Mouse (Mus musculus) stomach, postnatal 0 days (tissue): ENCODE data around the gene Ndnf. TPM values are rescaled to one million over a fixed set of nuclear protein-coding genes. Genes with fewer than 3 reads are reported as not detected.

Source experiments
- ATAC-seq: fragments of 200-750 bp; cut with Nextera tagmentation; 2 replicates; pipeline ENCODE4 v1.8.0; 2017; ENCODE audit not compliant: low FRiP score, low TSS enrichment
- DNase-seq: peaks from one replicate; pipeline ENCODE4 v3.0.0-alpha.2; 2016; ENCODE audit warnings: low spot score
- H3K27ac ChIP-seq: fragments of 300-500 bp; sonication (generic); replicated peaks from 2 replicates; pipeline ENCODE4 v1.5.1; 2014; ENCODE audit warnings: mild to moderate bottlenecking, control low read depth
- H3K27me3 ChIP-seq: fragments of 300-500 bp; sonication (generic); 2 replicates; pipeline ENCODE4 v1.6.1; 2014; ENCODE audit warnings: low read length; ENCODE audit not compliant: control insufficient read depth, insufficient read depth
- H3K36me3 ChIP-seq: fragments of 300-500 bp; sonication (generic); 2 replicates; pipeline ENCODE4 v1.6.1; 2014; ENCODE audit warnings: low read length, mixed read lengths; ENCODE audit not compliant: control insufficient read depth, insufficient read depth
- H3K4me1 ChIP-seq: fragments of 300-500 bp; sonication (generic); replicated peaks from 2 replicates; pipeline ENCODE4 v1.6.1; 2014; ENCODE audit warnings: antibody characterized with exemption; ENCODE audit not compliant: control insufficient read depth, insufficient read depth
- H3K4me2 ChIP-seq: fragments of 300-500 bp; sonication (generic); replicated peaks from 2 replicates; pipeline ENCODE4 v1.6.1; 2014; ENCODE audit warnings: low read depth, mild to moderate bottlenecking, control low read depth, moderate library complexity
- H3K4me3 ChIP-seq: fragments of 300-500 bp; sonication (generic); 2 replicates; pipeline ENCODE4 v1.5.1; 2014; ENCODE audit warnings: low read depth, low read length, control low read depth
- H3K9ac ChIP-seq: fragments of 300-500 bp; sonication (generic); 2 replicates; pipeline ENCODE4 v1.6.1; 2014; ENCODE audit warnings: mild to moderate bottlenecking, low read length, control low read depth, mixed read lengths
- H3K9me3 ChIP-seq: fragments of 300-500 bp; sonication (generic); 2 replicates; pipeline ENCODE4 v1.6.1; 2016; ENCODE audit warnings: low read length; ENCODE audit not compliant: control insufficient read depth
- CTCF ChIP-seq: IDR thresholded peaks from 2 replicates; pipeline ENCODE4 v1.5.1; 2016; ENCODE audit warnings: antibody characterized with exemption, low read depth, mild to moderate bottlenecking, moderate library complexity
- EP300 ChIP-seq: optimal IDR thresholded peaks from 2 replicates; pipeline ENCODE3; 2016; ENCODE audit warnings: antibody characterized with exemption
- WGBS: fragments of 180-500 bp; shearing (Covaris S2); extraction: QIAGEN DNeasy Blood & Tissue Kit; methylation state at CpG from one replicate; pipeline ENCODE4 v1.1.7; 2014; 5-methylcytosine and 5-hydroxymethylcytosine counted together
- polyA plus RNA-seq: library from polyadenylated mRNA; unstranded; fragments of >200 nt; fragmentation: Nextera tagmentation; extraction: Ambion mirVana; gene quantifications from 2 replicates; pipeline ENCODE4 v1.2.1, GENCODE M21; 2015

Gene Ndnf
- polyA plus RNA-seq, 1 experiment from 2014 or later, result 2.7 TPM

- Histone ChIP-seq H3K4me1 (no peaks in the 10 kb centered on the region), H3K9ac (no peak overlapping the region), H3K36me3 (no peaks in the 10 kb centered on the region), H3K27me3 (no peaks in the 10 kb centered on the region), H3K4me3 (no peak overlapping the region), H3K4me2 (no peak overlapping the region), H3K9me3 (no peaks in the 10 kb centered on the region), H3K27ac (no peak overlapping the region)
- 65% methylated on average over 3 of the region's 3 CpGs for WGBS
- DNase-seq (no peak), ATAC-seq (no peak)
- TF ChIP-seq CTCF (no peak), EP300 (no peak)
These were observed 25.0 kb upstream of the Ndnf start for GRCm38 (mm10) chr6:65646408-65646807.

DNA sequence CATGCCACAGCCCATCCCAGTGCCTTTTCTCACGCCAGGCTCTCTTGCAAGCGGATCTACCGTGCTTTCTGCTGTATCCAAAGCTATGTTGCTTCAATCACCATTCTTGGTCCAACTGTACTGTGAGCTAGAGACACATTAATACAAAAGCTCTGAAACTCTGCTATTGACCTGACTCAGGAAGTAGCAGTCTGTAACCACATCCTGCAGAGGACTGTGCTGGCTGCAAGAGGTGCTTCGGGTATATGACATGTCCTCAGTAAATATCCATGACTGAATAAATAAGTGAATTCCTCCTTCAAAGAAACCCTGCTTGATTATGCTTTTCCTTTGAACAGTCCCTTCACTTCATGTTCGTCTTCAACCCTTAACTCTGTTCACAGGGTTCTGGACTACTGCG, 23.7 kb upstream of the Ndnf start:
- 79% methylated on average over 6 of the region's 6 CpGs for WGBS
- no peak overlapping the region for H3K27ac ChIP-seq
- ATAC-seq (no peak), DNase-seq (no peak)
- no peak overlapping the region for H3K4me2 ChIP-seq
- no peaks in the 10 kb centered on the region for H3K27me3 ChIP-seq
- no peak overlapping the region for H3K9ac ChIP-seq
- H3K4me3 ChIP-seq, result no peak overlapping the region
- no peak for TF ChIP-seq EP300
- no peak for TF ChIP-seq CTCF
- H3K9me3 ChIP-seq, result no peaks in the 10 kb centered on the region
- no peaks in the 10 kb centered on the region for H3K36me3 ChIP-seq
- no peaks in the 10 kb centered on the region for H3K4me1 ChIP-seq

GRCm38 (mm10) chr6:65651376-65651775, 20.0 kb upstream of the Ndnf start:
- WGBS, result 23% methylated on average over 4 of the region's 4 CpGs
- no peak overlapping the region for H3K9ac ChIP-seq
- H3K36me3 ChIP-seq, result no peaks in the 10 kb centered on the region
- no peaks in the 10 kb centered on the region for H3K27me3 ChIP-seq
- no peak overlapping the region for H3K27ac ChIP-seq
- H3K4me2 ChIP-seq, result no peak overlapping the region
- DNase-seq (no peak), ATAC-seq (no peak)
- H3K4me1 ChIP-seq, result no peaks in the 10 kb centered on the region
- TF ChIP-seq CTCF (peak; percentile 77), EP300 (no peak)
- H3K9me3 ChIP-seq, result no peaks in the 10 kb centered on the region
- no peak overlapping the region for H3K4me3 ChIP-seq

GRCm38 (mm10) chr6:65661272-65661671, 10.1 kb upstream of the Ndnf start:
- no peak overlapping the region for H3K4me2 ChIP-seq
- H3K27me3 ChIP-seq, result no peaks in the 10 kb centered on the region
- ATAC-seq (no peak), DNase-seq (no peak)
- H3K36me3 ChIP-seq, result no peaks in the 10 kb centered on the region
- no peaks in the 10 kb centered on the region for H3K9me3 ChIP-seq
- TF ChIP-seq EP300, result no peak
- no peak for TF ChIP-seq CTCF
- H3K4me3 ChIP-seq, result no peak overlapping the region
- WGBS, result 63% methylated on average over 4 of the region's 4 CpGs
- H3K9ac ChIP-seq, result no peak overlapping the region
- H3K27ac ChIP-seq, result no peak overlapping the region
- no peaks in the 10 kb centered on the region for H3K4me1 ChIP-seq

- no peak for ATAC-seq
- Histone ChIP-seq H3K9ac (no peak overlapping the region), H3K4me1 (no peaks in the 10 kb centered on the region), H3K4me3 (no peak overlapping the region), H3K27ac (no peak overlapping the region), H3K36me3 (no peaks in the 10 kb centered on the region), H3K27me3 (no peaks in the 10 kb centered on the region), H3K9me3 (no peaks in the 10 kb centered on the region), H3K4me2 (no peak overlapping the region)
- TF ChIP-seq CTCF (no peak), EP300 (no peak)
- 62% methylated on average over 2 of the region's 2 CpGs for WGBS
- no peak for DNase-seq
These were observed 9.3 kb upstream of the Ndnf start for GRCm38 (mm10) chr6:65662050-65662449.

DNA sequence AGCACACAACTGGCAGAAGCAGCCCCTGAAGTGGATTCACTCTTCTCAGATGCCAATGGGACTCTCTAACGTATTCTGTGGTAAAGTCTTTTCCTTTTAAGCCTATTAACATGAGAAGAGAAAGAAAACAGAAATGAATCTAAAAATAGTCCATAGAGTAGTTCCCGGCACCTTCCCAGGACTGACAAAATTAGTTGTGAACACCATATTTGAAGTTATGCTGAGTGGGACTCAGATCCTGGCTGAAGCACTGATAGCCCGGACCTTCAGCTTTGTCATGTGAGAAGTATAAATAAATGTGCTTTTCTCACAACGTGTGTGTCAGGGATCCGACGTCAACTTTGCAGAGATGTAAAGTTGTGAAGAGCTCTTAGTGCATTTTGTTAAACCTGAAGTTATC, 7.4 kb upstream of the Ndnf start:
- Histone ChIP-seq H3K27ac (no peak overlapping the region), H3K4me1 (no peaks in the 10 kb centered on the region), H3K9ac (no peak overlapping the region), H3K9me3 (no peaks in the 10 kb centered on the region), H3K27me3 (no peaks in the 10 kb centered on the region), H3K4me2 (no peak overlapping the region), H3K4me3 (no peak overlapping the region), H3K36me3 (no peaks in the 10 kb centered on the region)
- no peak for TF ChIP-seq CTCF
- no peak for TF ChIP-seq EP300
- DNase-seq (no peak), ATAC-seq (no peak)
- 46% methylated on average over 6 of the region's 6 CpGs for WGBS
